Mouse (Mus musculus) brain, embryonic 18.5 days (tissue): ENCODE measurements at regions not wholly inside any gene's neighbourhood (a gene's known extent, or its start where the extent isn't known, plus 50 kb on each side); places are given as distances from the start of the nearest gene placed in this dataset.

Experiments
- DNase-seq: peaks from one replicate; pipeline ENCODE4 v3.0.0-alpha.2; 2012; ENCODE audit warnings: low read depth, low spot score

GRCm38 (mm10) chr14:61898664-61899063 lies 291.4 kb downstream of the Kcnrg start:
- no peak for DNase-seq

DNA sequence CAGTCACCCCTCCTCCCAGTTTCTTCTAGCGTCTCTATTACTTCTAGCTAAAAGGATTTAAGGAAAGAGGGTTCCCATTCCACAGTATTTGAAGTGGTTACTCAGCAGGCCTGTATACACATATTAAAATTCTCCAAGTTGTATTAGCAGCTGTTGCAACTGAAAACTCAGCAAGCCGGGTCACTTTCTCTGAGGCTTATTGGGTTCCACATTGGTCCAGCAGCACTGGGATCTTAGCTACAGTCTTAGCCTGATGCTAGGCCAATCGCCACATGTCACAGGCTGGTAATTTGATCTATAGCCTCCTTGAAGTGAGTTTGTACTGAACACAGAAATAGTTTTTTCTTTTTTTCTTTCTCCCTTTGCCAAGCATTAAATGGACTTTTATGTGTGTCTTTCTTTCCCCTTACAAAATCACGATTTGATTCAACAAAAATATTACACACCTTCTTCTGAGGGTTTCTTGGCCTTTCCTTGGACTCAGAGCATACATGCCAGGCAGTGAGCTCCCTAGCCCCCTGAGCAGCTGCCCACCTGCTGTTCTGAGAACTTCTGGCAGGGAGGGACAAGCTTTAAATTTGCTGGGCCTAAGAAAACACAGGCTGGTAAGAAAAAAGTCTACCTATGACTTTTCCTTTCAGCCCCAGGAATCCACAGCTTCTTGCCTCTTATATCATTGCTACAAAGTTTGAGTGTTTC lies 297.3 kb downstream of the Kcnrg start:
- no peak for DNase-seq

DNA sequence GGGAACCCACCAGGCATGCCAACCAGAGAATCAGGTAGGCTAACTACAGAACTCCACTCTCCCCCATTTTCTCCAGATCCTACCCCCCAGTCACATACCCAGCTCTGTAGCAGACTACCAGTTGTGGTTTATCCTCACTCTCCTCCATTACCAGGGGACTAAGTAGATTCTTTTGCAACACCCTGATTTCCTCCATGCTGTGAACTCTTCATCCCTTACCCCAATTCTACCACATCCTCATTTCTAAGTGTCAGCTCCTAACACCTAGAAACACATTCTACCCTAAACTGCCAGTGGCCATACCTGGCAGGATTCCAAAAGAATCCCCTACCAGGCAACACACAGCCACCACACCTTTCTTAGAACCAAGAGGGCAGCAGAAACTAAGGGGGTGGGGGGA lies 310.9 kb downstream of the Kcnrg start:
- DNase-seq, result no peak

GRCm38 (mm10) chr14:61931811-61932210 lies 324.6 kb downstream of the Kcnrg start:
- DNase-seq, result no peak

DNA sequence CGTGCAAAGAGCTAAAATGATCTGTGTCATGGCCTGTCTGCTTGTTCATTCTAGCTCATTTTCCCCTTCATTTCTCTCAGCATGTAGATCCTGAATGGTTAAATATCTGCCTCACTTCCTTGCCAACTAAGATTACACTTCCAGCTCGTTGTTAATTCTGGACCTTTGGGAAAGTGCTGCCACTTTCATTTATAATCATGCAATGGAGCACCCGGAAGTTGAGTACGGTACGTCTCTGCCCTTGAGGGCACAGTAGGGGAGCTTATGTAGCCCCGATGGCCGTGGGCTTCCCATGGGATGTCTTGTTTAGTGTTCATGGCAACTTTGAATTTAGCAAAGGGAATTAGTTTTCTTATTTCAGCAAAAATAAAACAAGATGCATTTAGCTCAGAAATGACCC lies 334.4 kb downstream of the Kcnrg start:
- DNase-seq, result no peak

DNA sequence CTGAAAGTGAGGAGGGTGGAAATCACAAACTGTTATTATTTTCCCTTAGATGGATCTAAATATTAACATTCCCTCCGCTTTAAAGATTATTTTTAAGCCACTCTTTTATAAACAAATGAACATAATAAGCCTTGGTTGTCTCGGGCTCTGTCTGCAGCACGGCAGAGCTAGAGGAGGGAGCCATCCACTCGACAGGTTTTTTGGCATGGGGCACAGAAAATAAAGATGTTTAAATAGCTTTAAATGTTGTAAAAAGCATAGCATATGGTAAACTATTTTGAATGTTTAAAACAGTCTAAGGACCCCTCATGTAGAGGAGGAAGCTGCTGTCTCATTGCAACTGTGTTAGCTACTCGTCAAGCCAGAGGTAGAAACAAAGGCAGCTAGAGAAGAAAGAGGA lies 338.4 kb downstream of the Kcnrg start:
- DNase-seq, result no peak

- DNase-seq, result no peak
Measured at GRCm38 (mm10) chr14:61949446-61949845, 342.2 kb downstream of the Kcnrg start.

DNA sequence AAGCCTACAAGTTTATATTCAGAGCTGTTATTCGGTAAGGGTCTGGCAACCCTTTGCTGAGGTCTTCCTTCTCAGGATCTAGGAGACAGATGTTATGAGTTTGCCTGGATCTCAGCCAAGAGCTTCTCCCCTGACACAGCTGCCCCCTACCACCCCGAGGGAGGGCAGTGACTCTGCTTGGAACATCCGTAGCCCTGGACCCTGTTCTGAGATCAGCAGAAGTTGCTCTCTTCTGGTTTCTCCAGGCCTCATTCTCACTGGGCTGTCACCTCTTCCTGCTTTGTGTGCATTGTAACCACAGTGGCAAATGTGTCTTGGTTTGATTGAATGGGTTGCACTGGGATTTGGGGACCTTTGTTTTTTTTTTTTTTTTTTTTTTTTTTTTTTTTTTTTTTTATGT lies 342.4 kb upstream of the Rnaseh2b start:
- DNase-seq, result no peak

- DNase-seq, result no peak
Measured at GRCm38 (mm10) chr14:61953029-61953428, 339.4 kb upstream of the Rnaseh2b start.

- no peak for DNase-seq
Measured at GRCm38 (mm10) chr14:61955416-61955815, 337.0 kb upstream of the Rnaseh2b start.

- DNase-seq, result no peak
Measured at GRCm38 (mm10) chr14:61960243-61960957, 332.0 kb upstream of the Rnaseh2b start.

GRCm38 (mm10) chr14:61968467-61968866 lies 323.9 kb upstream of the Rnaseh2b start:
- DNase-seq, result no peak

- no peak for DNase-seq
Measured at GRCm38 (mm10) chr14:61968957-61969535, 323.3 kb upstream of the Rnaseh2b start.

DNA sequence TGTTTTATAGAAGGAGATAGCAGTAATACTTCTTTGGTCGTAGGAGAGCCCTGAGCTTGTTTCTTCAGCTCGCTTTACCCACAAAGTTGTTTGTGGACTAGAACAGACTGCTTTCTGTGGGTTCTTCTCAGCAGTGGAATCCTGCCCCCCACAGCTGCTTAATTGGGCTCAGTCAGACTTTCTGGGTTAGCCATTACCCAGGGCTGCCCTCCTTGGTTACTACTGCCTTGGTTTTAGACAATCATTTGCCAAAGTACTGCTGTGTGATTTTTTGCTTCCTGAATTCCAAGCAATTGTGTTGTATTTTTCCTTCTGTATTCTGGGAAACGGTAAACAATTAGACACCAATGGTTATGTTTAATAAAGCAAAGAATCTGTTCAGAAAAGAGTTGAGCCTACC lies 321.8 kb upstream of the Rnaseh2b start:
- DNase-seq, result no peak

DNA sequence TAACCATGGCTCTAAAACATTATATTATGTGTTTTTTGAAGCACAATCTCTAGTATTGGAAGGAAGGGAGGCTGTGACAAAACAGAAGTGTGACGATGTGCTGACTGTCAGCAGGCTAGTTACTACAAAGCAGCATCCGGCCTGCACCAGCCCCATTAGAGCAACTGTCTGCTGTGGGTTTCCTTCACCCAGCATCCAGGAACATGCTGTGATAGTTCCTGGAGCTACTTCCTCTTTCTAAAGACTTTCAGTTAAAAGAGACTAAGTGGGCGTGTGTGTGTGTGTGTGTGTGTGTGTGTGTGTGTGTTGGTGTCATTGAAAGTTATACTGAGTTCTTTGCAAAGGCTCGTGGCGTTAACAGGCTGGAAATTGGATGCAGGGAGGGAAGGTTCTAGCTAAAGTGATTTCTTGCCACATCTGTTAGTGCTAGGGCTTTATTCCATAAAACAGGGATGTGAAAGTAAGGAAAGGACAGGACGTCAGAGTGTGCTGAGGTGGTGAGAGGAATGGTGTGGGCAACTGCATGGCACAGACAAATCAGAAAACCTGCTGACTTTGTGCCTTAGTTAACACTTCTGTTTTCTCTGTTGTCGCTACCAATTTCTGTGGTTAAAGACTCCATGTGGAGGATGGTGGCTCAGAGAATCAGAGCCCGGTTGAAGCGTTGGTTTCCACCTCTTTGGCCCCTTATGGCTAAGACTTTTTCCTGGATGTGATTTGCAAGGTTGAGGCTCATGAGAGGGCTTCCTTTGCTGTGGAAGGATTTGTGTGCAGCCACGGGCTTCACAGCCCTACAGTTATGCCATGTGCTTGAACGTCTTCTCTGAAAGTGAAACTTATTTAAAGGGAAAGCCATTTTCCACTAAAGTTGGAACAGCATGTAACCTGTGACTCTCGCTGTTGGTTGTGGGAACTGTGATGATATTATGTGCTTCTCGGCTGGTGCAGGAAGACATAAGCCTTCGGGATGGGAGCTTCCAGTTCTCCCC lies 321.0 kb upstream of the Rnaseh2b start:
- no peak for DNase-seq

DNA sequence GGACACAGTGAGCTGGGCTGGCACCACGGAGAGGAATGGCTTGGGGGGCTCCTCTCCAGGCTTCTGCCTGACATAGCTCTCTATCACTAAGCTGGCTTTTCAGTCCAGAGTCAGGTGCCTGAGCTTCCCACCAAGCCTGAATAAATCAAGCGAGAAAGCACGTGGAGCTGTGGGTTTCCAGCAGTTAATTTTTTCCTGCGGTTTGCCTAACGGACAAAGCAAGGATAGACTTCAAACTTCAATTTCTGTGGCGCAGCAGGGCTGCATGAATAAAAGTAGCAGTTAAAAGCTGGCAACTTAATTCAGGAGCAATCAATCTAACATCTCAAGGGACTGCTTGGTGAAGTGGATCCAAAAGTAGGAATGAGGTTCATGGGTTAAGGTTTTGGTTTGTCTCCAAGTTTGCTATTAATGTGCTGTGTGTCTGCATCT lies 317.1 kb upstream of the Rnaseh2b start:
- DNase-seq, result no peak

DNA sequence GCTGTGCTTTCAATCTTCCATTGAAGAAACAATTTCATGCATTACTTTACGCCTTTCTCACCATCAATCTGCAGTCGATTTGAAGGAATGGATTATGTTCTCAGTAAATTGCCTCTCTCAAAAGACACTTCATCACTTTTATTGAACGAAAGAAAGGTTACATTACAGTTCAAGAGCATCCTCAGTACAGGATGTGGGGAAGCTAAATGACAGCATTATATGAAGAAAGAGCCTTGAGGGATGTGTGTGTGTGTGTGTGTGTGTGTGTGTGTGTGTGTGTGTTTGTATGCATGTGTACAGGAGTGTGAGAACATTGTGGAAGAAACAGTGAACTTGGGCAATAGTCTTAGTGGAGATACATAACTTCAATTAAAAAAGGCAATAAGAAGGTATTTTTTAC lies 311.8 kb upstream of the Rnaseh2b start:
- no peak for DNase-seq

DNA sequence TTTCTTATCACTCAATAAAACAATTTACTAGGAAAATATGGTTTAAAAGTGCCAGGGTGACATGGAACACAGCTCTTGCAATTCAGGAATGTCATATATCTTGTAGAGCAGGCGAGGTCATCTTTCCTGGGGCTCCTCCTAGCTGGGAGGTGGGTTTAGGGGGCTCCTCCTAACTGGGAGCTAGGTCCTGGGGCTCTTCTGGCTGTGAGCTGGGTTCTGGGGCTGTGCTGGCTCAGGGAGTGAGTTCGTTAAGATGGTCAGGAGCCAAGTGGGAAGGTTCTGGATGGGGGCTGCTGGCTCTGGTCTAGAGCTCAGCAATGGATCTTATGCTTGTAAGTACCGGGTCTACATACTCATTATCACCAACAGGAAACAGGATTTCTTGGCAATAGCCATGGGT lies 306.8 kb upstream of the Rnaseh2b start:
- no peak for DNase-seq

DNA sequence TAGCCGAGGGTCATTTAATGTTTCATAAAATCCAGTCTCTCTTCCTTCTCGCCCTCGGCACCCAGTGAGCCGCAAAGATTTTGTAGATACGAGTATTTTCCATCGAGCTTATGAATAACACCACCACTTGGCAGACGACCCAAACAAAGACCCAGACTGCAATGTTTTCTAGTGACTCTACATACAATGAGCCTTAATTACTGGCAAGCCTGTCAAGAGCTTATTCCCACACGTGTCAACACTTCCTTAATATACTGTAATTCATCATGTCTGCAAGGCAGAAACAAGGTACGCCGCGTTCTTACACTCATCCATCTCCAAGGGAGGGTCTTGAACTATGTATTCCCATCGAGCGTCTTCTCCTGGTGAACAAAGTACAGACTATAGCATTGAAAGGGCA lies 306.2 kb upstream of the Rnaseh2b start:
- DNase-seq, result no peak

- no peak for DNase-seq
Measured at GRCm38 (mm10) chr14:61995253-61995652, 297.1 kb upstream of the Rnaseh2b start.

- DNase-seq, result no peak
Measured at GRCm38 (mm10) chr14:61997736-61998135, 294.7 kb upstream of the Rnaseh2b start.

GRCm38 (mm10) chr14:61998259-61998658 lies 294.1 kb upstream of the Rnaseh2b start:
- no peak for DNase-seq
